19 mouse cellular contexts compared by ENCODE assay signal in genomic region chr4:109025061-109025460, GRCm38 (mm10).
"Had no signal": no experiment of that assay in that cellular context is flagged by ENCODE, and none has a peak within 500 bp of the region (broad histone marks: within the 10 kb centered on the region; RNA-seq: fewer than 3 reads in every experiment).

No protein-coding gene starts in this region.

- DNase-seq: lung, adult 18-20 months; lung, embryonic 14.5 days; lung, postnatal 10 days; lung, postnatal 4 days; midbrain, embryonic 14.5 days; retina, postnatal 1 day; right cerebral cortex, adult 18-20 months; right cerebral cortex, postnatal 25 days; right cerebral cortex, postnatal 4 days; spleen, adult 18-20 months; thymus, adult 18-20 months; thymus, postnatal 14 days; thymus, postnatal 36 days had no signal

- H3K27ac ChIP-seq: midbrain, embryonic 10.5 days; midbrain, embryonic 12.5 days; neural tube, embryonic 13.5 days; neural tube, embryonic 15.5 days had no signal

- H3K9ac ChIP-seq: lung, embryonic 14.5 days; midbrain, embryonic 12.5 days; neural tube, embryonic 13.5 days; neural tube, embryonic 15.5 days had no signal

- H3K9me3 ChIP-seq: midbrain, embryonic 10.5 days; midbrain, embryonic 12.5 days; neural tube, embryonic 13.5 days; neural tube, embryonic 15.5 days had no signal

- ATAC-seq: midbrain, embryonic 16.5 days had no signal

- H3K4me3 ChIP-seq: midbrain, embryonic 10.5 days; midbrain, embryonic 12.5 days; myocyte; neural tube, embryonic 13.5 days; neural tube, embryonic 15.5 days had no signal

- H3K4me2 ChIP-seq: lung, embryonic 14.5 days; midbrain, embryonic 12.5 days; neural tube, embryonic 13.5 days; neural tube, embryonic 15.5 days had no signal

- H3K4me1 ChIP-seq: midbrain, embryonic 12.5 days; neural tube, embryonic 13.5 days; neural tube, embryonic 15.5 days had no signal

- H3K27me3 ChIP-seq: midbrain, embryonic 12.5 days; neural tube, embryonic 13.5 days; neural tube, embryonic 15.5 days had no signal
